Mouse (Mus musculus) lung, adult 2 months (tissue): ENCODE measurements around the gene Pheta2.

Experiments
- CTCF ChIP-seq: fragments of 200-500 bp; IDR thresholded peaks from 2 replicates; pipeline ENCODE4 v1.5.1; 2011; ENCODE audit warnings: mild to moderate bottlenecking, low read length, control low read depth; ENCODE audit not compliant: insufficient read depth
- POLR2A ChIP-seq: fragments of 200-500 bp; IDR thresholded peaks from 2 replicates; pipeline ENCODE4 v1.6.1; 2011; ENCODE audit warnings: low read depth, mild to moderate bottlenecking, control low read depth, low read length, borderline replicate concordance; ENCODE audit errors: extremely low read depth

- no peak for TF ChIP-seq CTCF
- TF ChIP-seq POLR2A: no peak
Measured at GRCm38 (mm10) chr15:82380714-82381062, 41.9 kb downstream of the Pheta2 start.
